Mouse (Mus musculus) liver, postnatal 0 days (tissue): ENCODE results near the gene C2cd2.

ENCODE experiments used
- CTCF ChIP-seq: sonication (generic); IDR thresholded peaks from 2 replicates; pipeline ENCODE4 v1.5.1; 2016; ENCODE audit warnings: antibody characterized with exemption, low read depth
- EP300 ChIP-seq: IDR thresholded peaks from 2 replicates; pipeline ENCODE4 v1.6.1; 2016; ENCODE audit warnings: antibody characterized with exemption, low read depth, mild to moderate bottlenecking

DNA sequence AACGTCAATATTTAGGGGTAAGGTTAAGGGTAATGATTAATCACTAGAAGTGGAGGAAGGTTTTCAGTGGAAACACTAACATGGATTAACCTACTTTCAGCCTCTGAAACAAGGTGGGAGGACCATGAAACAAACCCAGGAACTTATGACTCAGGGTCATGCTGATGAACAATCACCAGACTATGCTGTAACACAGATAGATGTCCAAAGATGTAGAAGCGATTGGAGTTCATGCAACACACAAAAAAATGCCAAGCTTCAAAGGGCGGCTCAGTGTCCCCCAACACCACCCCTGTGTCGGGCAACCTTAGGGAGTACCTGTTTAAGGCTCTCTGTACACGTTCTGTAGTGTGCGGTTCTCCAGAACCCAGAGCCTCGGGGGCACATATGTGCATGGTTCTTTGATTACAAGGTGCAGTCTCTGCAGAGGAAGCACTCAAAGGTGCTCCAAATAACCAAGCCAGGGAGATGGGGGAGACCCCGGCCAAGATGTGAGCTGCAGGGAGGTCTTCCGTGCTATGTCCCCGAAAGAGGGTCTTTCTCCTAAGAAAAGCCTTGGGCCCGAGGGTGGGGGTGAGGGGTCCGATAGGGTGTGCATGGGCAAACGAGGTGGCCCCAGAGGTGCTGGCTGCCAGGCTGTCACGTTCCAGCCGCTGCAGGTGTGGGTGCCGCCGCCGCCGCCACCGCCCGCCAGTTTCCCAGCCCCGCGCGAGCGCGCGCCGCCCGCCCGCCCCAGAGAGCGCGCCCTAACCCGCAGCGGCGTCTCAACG lies 832 bp downstream of the C2cd2 start:
- TF ChIP-seq CTCF (no peak), EP300 (peak; percentile 53; the same call in 1 of the 2 replicates)
